Mouse (Mus musculus): ENCODE data around the gene Gpam.

DNA sequence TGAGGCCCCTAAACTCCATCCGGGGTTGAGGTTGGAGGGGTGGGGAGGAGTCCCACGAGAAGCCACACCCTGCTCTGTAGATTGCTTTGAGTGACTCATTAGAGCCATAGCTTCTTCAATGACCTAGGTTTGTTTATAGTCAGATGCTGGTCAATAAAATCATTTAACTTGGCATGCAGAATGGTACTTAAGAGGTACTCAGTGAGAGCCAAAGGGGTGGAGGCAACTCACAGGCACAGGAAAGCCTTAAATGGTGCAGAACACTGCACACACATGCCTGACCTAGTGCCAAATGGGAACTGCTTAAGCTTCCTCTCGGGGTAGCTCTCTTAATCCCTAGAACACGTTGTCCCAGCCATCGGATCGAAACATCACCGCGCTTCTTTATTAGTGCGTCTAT, 7.5 kb upstream of the Gpam start:
- TF ChIP-seq POLR2A (IDR thresholded peaks at IDR 0.05; ENCODE audit: low read depth, low read length) (no peak), RAD21 (IDR thresholded peaks at IDR 0.05; ENCODE audit: low read depth, low read length) (no peak), MYC (IDR thresholded peaks at IDR 0.05; ENCODE audit: low read depth, low read length) (no peak), GABPA (IDR thresholded peaks at IDR 0.05; ENCODE audit: insufficient replicate concordance, low read depth, low read length) (no peak), CTCF (conservative IDR thresholded peaks at IDR 0.05 in 1 of 2, IDR thresholded peaks at IDR 0.05 in 1 of 2; ENCODE audit: low read depth in 2 of 2, low read length in 2 of 2) (no peak), UBTF (IDR thresholded peaks at IDR 0.05; ENCODE audit: low read depth, low read length) (no peak), NRF1 (IDR thresholded peaks at IDR 0.05; ENCODE audit: low read depth, low read length) (no peak), EP300 (IDR thresholded peaks at IDR 0.05; ENCODE audit: low read length) (no peak), MAFK (IDR thresholded peaks at IDR 0.05; ENCODE audit: insufficient replicate concordance, low read length) (no peak), POLR2AphosphoS2 (IDR thresholded peaks at IDR 0.05; ENCODE audit: low read depth, low read length) (no peak), USF1 (IDR thresholded peaks at IDR 0.05; ENCODE audit: low read depth, low read length) (no peak)
